Mouse (Mus musculus): ENCODE measurements around the gene Dcps. TPM values are rescaled to one million over a fixed set of nuclear protein-coding genes. Genes with fewer than 3 reads are reported as not detected.
"Not testable (repeated sequence)": the region's sequence is repeated elsewhere in the genome, so short reads cannot be mapped to it uniquely, and the experiment has no call there.

Gene Dcps
- total and polyA plus RNA-seq, 3 experiments: 39.1 to 84.2 (median 53.4) TPM

DNA sequence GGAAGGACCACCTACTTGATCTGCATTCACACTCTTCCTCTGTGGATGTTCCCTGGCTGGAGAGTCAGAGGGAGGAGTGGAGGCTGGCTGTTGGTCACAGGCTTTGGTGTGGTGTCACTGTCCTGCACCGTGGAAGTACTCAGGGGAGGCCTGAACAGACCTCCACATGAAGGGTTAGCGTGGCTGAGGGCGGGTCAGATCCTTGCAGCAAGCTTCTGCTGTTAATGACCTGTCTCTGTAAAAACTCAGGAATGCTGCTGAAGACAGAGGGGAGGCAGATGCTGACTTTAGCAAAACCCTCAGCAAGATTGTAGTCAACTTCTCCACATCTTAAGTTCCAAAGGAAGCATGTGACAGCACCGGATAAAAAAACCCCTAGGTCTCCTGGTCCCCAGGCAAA, 19.0 kb downstream of the Dcps start:
- H3K36me3 ChIP-seq (replicated peaks): peaks cover 71% of the 10 kb centered on the region
- DNase-seq (ENCODE audit: low spot score) (no peak), ATAC-seq (ENCODE audit: extremely low read depth, insufficient number of reproducible peaks, low FRiP score, poor library complexity, severe bottlenecking) (no peak)
- H3K4me1 ChIP-seq (ENCODE audit: insufficient read depth, low read depth, low read length): peaks cover 3% of the 10 kb centered on the region; the same call in 1 of the 2 replicates
- no peak for TF ChIP-seq POLR2AphosphoS5 (IDR thresholded peaks at IDR 0.05; ENCODE audit: insufficient replicate concordance, low read depth, low read length)
- TF ChIP-seq CTCF (IDR thresholded peaks at IDR 0.05; ENCODE audit: low read depth, low read length): no peak
- no peak for TF ChIP-seq TAL1 (conservative IDR thresholded peaks at IDR 0.05; ENCODE audit: low read depth, low read length)
- no peak for TF ChIP-seq GATA1 (IDR thresholded peaks at IDR 0.05; ENCODE audit: borderline replicate concordance, low read length)
- TF ChIP-seq GATA2 (IDR thresholded peaks at IDR 0.05; ENCODE audit: borderline replicate concordance, low read depth, low read length): no peak
- no peaks in the 10 kb centered on the region for H3K9me3 ChIP-seq (replicated peaks)
- no peak overlapping the region for H3K4me3 ChIP-seq (ENCODE audit: low read depth, low read length)
- no peaks in the 10 kb centered on the region for H3K27me3 ChIP-seq (ENCODE audit: insufficient read depth, low read length)

DNA sequence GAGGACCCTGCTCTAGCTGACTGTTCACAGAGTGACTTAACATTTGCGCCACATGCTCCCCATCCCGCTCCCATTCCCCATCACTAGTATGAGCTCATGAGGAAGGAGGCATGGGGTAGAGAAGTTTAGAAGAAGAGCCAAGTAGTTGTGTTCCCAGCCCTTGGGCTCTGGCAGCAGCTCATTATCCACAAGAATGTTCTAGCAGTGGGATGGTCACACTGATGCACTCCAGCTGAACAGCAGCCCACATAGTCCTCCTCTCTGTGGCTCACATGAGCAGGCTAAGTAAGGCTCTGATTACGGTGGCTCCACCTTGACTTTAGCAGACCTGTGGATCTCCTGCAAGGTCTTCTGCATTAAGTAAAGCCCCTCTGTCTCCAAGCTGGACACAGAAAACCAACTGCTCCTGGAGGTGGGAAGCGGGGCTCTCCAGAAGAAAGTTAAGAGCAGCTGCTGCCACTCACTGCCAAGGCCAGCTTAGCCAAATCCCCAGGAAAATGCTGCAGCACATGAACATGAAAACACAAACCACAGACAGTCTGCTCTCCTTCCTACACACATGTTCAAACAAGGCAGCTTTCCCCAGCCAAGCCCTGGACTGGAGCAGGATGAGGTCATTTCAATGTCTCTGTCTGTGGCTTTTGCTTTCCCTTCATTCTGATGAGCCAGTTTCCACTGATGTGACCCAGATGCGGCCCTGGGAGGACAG, 19.7 kb downstream of the Dcps start:
- DNase-seq (ENCODE audit: low spot score) (no peak), ATAC-seq (ENCODE audit: extremely low read depth, insufficient number of reproducible peaks, low FRiP score, poor library complexity, severe bottlenecking) (no peak)
- peaks cover 66% of the 10 kb centered on the region for H3K36me3 ChIP-seq (replicated peaks)
- H3K4me3 ChIP-seq (ENCODE audit: low read depth, low read length): no peak overlapping the region
- no peaks in the 10 kb centered on the region for H3K27me3 ChIP-seq (ENCODE audit: insufficient read depth, low read length)
- H3K9me3 ChIP-seq (replicated peaks): no peaks in the 10 kb centered on the region
- peaks cover 3% of the 10 kb centered on the region; the same call in 1 of the 2 replicates for H3K4me1 ChIP-seq (ENCODE audit: insufficient read depth, low read depth, low read length)
- TF ChIP-seq CTCF (IDR thresholded peaks at IDR 0.05; ENCODE audit: low read depth, low read length): no peak
- no peak for TF ChIP-seq GATA2 (IDR thresholded peaks at IDR 0.05; ENCODE audit: borderline replicate concordance, low read depth, low read length)
- TF ChIP-seq GATA1 (IDR thresholded peaks at IDR 0.05; ENCODE audit: borderline replicate concordance, low read length): no peak
- TF ChIP-seq TAL1 (conservative IDR thresholded peaks at IDR 0.05; ENCODE audit: low read depth, low read length): no peak
- TF ChIP-seq POLR2AphosphoS5 (IDR thresholded peaks at IDR 0.05; ENCODE audit: insufficient replicate concordance, low read depth, low read length): no peak

DNA sequence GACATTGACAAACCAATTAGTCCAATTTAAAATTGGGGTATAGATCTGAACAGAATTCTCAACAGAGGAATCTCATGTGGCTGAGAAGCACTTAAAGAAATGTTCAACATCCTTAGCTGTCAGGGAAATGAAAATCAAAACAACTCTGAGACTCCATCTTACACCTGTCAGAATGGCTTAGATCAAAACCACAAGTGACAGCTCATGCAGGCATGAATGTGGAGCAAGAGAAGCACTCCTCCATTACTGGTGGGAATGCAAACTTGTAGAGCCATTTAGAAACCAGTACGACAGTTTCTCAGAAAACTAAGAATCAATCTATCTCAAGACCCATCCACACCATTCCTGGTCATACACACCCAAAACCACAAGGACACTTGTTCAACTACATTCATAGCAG, 22.9 kb downstream of the Dcps start:
- H3K4me1 ChIP-seq (ENCODE audit: insufficient read depth, low read depth, low read length): peaks cover 3% of the 10 kb centered on the region; the same call in 1 of the 2 replicates
- no peaks in the 10 kb centered on the region for H3K27me3 ChIP-seq (ENCODE audit: insufficient read depth, low read length)
- H3K36me3 ChIP-seq (replicated peaks): peaks cover 48% of the 10 kb centered on the region
- TF ChIP-seq POLR2AphosphoS5 (IDR thresholded peaks at IDR 0.05; ENCODE audit: insufficient replicate concordance, low read depth, low read length) (no peak), CTCF (IDR thresholded peaks at IDR 0.05; ENCODE audit: low read depth, low read length) (no peak), TAL1 (conservative IDR thresholded peaks at IDR 0.05; ENCODE audit: low read depth, low read length) (no peak), GATA2 (IDR thresholded peaks at IDR 0.05; ENCODE audit: borderline replicate concordance, low read depth, low read length) (no peak), GATA1 (IDR thresholded peaks at IDR 0.05; ENCODE audit: borderline replicate concordance, low read length) (no peak)
- H3K4me3 ChIP-seq (ENCODE audit: low read depth, low read length): no peak overlapping the region
- DNase-seq (ENCODE audit: low spot score) (no peak), ATAC-seq (ENCODE audit: extremely low read depth, insufficient number of reproducible peaks, low FRiP score, poor library complexity, severe bottlenecking) (no peak)
- H3K9me3 ChIP-seq (replicated peaks): no peaks in the 10 kb centered on the region

DNA sequence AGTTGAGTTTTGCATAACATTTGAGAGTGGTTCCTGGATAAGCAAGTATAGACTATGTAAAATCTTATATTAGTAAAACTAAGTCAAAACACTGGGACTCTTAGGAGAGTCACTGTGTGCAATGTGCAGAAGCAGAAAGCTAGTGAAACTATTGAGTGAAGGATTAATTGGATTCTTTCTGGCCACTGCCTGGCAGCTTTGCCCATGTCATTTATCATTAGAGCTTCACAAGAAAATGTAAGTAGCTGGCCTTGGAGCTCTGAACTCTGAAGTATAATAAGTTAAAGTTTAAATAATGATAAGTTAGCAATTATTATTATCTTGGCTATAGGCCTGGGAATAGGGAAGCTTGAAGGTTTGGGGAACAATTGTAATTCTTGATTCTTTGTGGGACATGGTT, 27.0 kb downstream of the Dcps start:
- H3K36me3 ChIP-seq (replicated peaks): peaks cover 42% of the 10 kb centered on the region
- not testable (repeated sequence) for H3K4me3 ChIP-seq (ENCODE audit: low read depth, low read length); DNase-seq (ENCODE audit: low spot score); H3K4me1 ChIP-seq (ENCODE audit: insufficient read depth, low read depth, low read length); H3K27me3 ChIP-seq (ENCODE audit: insufficient read depth, low read length); H3K9me3 ChIP-seq (replicated peaks); ATAC-seq (ENCODE audit: extremely low read depth, insufficient number of reproducible peaks, low FRiP score, poor library complexity, severe bottlenecking)

DNA sequence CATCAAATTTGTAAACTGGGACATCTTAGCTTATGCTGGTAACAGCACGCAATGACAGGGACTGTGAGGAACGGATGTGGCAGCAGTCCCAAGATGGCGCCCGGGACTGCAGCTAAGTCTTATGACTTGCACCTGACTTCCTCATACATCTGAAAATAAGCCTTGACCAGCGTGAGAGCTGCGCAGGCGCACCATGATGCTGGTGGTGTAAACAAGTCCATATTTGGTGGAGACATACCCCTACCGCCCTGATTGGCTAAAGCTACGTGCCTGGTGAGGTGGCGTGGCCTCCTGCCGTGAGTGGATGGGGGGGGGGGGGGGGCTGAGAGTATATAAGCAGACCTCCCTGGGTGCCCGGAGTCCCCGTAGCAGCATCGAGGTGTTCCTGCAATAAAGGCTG, 28.6 kb downstream of the Dcps start:
- H3K36me3 ChIP-seq (replicated peaks): peaks cover 51% of the 10 kb centered on the region
- H3K27me3 ChIP-seq (ENCODE audit: insufficient read depth, low read length); H3K4me3 ChIP-seq (ENCODE audit: low read depth, low read length); DNase-seq (ENCODE audit: low spot score); ATAC-seq (ENCODE audit: extremely low read depth, insufficient number of reproducible peaks, low FRiP score, poor library complexity, severe bottlenecking); H3K4me1 ChIP-seq (ENCODE audit: insufficient read depth, low read depth, low read length); H3K9me3 ChIP-seq (replicated peaks): not testable (repeated sequence)

DNA sequence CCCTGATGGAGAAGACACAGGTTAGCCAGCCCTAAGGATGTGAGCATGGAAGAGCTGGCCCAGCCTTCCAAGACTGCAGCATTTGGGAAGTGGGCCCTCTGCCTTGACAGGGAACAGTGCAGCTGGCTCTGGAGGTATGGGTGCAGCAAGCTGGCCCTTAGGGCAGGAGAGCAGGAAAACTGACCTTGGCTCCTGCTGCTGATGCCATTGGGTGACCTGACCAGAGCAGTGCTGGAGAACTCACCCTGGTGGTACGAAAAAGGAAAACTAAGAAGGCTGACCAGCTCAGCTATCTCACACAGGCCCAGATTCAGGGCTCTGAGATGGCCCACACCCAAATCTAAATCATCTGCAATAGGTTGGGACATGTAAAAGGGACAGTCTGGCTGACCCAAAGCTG, 30.0 kb downstream of the Dcps start:
- Histone ChIP-seq H3K4me1 (ENCODE audit: insufficient read depth, low read depth, low read length) (no peaks in the 10 kb centered on the region; the same call in 1 of the 2 replicates), H3K36me3 (replicated peaks) (peaks cover 58% of the 10 kb centered on the region), H3K4me3 (ENCODE audit: low read depth, low read length) (no peak overlapping the region), H3K9me3 (replicated peaks) (no peaks in the 10 kb centered on the region), H3K27me3 (ENCODE audit: insufficient read depth, low read length) (no peaks in the 10 kb centered on the region)
- TF ChIP-seq POLR2AphosphoS5 (IDR thresholded peaks at IDR 0.05; ENCODE audit: insufficient replicate concordance, low read depth, low read length) (no peak), GATA2 (IDR thresholded peaks at IDR 0.05; ENCODE audit: borderline replicate concordance, low read depth, low read length) (no peak), CTCF (IDR thresholded peaks at IDR 0.05; ENCODE audit: low read depth, low read length) (no peak)
- no peak for DNase-seq (ENCODE audit: low spot score)
- no peak for ATAC-seq (ENCODE audit: extremely low read depth, insufficient number of reproducible peaks, low FRiP score, poor library complexity, severe bottlenecking)

DNA sequence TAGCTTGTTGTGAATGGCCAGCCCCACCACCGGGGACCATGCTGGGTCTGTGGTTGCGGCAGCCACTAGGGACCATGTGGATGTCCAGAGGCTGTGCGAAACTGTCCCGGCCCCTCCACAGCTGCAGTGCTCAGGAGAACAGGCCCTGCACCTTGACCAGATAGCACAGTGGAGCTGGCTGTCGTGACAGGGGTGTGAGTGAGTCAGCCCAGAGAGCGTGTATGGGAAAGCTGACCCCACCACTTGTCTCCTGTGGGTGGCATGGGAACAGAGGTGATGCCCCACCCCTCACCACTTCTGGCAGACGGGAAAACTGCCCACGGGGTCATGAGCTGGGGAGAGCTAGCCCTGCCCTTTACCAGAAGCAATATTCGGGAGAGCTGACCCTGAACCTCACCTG, 30.7 kb downstream of the Dcps start:
- ATAC-seq (ENCODE audit: extremely low read depth, insufficient number of reproducible peaks, low FRiP score, poor library complexity, severe bottlenecking) (no peak), DNase-seq (ENCODE audit: low spot score) (no peak)
- H3K4me3 ChIP-seq (ENCODE audit: low read depth, low read length): no peak overlapping the region
- H3K27me3 ChIP-seq (ENCODE audit: insufficient read depth, low read length): no peaks in the 10 kb centered on the region
- TF ChIP-seq GATA2 (IDR thresholded peaks at IDR 0.05; ENCODE audit: borderline replicate concordance, low read depth, low read length) (no peak), CTCF (IDR thresholded peaks at IDR 0.05; ENCODE audit: low read depth, low read length) (no peak), POLR2AphosphoS5 (IDR thresholded peaks at IDR 0.05; ENCODE audit: insufficient replicate concordance, low read depth, low read length) (no peak), GATA1 (IDR thresholded peaks at IDR 0.05; ENCODE audit: borderline replicate concordance, low read length) (no peak)
- no peaks in the 10 kb centered on the region; the same call in 1 of the 2 replicates for H3K4me1 ChIP-seq (ENCODE audit: insufficient read depth, low read depth, low read length)
- H3K36me3 ChIP-seq (replicated peaks): peaks cover 63% of the 10 kb centered on the region
- H3K9me3 ChIP-seq (replicated peaks): no peaks in the 10 kb centered on the region

Measured in G1E (cell line).